Mouse (Mus musculus) skeletal muscle tissue, postnatal 0 days (tissue): ENCODE results near the gene Zfp488. TPM values are rescaled to one million over a fixed set of nuclear protein-coding genes. Genes with fewer than 3 reads are reported as not detected.

Source experiments
- polyA plus RNA-seq: library from polyadenylated mRNA; unstranded; fragments of >200 nt; fragmentation: Nextera tagmentation; extraction: Ambion mirVana; gene quantifications from 2 replicates; pipeline ENCODE4 v1.2.1, GENCODE M21; 2015

Gene Zfp488
- polyA plus RNA-seq: 0.03 and 0.05 TPM in 2 replicates

GRCm38 (mm10) chr14:33978604-33979059 is at the start of gene Zfp488:
Gene Zfp488, minus strand, starts transcription at chr14:33978764.

GRCm38 (mm10) chr14:34016381-34016780 is 37.8 kb upstream of the Zfp488 start, which contains the start of gene Gm5460:
Gene Gm5460, plus strand, starts transcription at chr14:34016758.

GRCm38 (mm10) chr14:34015063-34015462 is 36.5 kb upstream of the Zfp488 start, which contains the start of gene Gm30083:
Gene Gm30083, minus strand, starts transcription at chr14:34015182.

GRCm38 (mm10) chr14:33953761-33954160 is 24.8 kb downstream of the Zfp488 start, which contains the start of gene Rbp3:
Gene Rbp3, plus strand, starts transcription at chr14:33954003.

GRCm38 (mm10) chr14:33940739-33941138 is 37.8 kb downstream of the Zfp488 start, which contains the start of gene Gdf2:
Gene Gdf2, plus strand, starts transcription at chr14:33941039.

GRCm38 (mm10) chr14:33923168-33924070 is 55.1 kb downstream of the Zfp488 start, which contains the start of gene Gdf10:
Gene Gdf10, plus strand, starts transcription at chr14:33923587.

Other genes starting within 250 kb of the Zfp488 start
- 1.9 and 2.3 TPM in 2 replicates for gene Gdf10, start 55.2 kb downstream of the Zfp488 start, polyA plus RNA-seq
- gene Gdf2, start 37.7 kb downstream of the Zfp488 start, polyA plus RNA-seq: not detected in 2 replicates
- not detected in 2 replicates for gene Rbp3, start 24.8 kb downstream of the Zfp488 start, polyA plus RNA-seq
- gene Gm30083, start 36.4 kb upstream of the Zfp488 start, polyA plus RNA-seq: not detected in 2 replicates
- gene Gm5460, start 38.0 kb upstream of the Zfp488 start, polyA plus RNA-seq: 0.06 and 0.40 TPM in 2 replicates
- gene Antxrl, start 73.9 kb upstream of the Zfp488 start, polyA plus RNA-seq: not detected in 2 replicates
- gene Anxa8, start 107.2 kb upstream of the Zfp488 start, polyA plus RNA-seq: 2.4 and 17.8 TPM in 2 replicates
- gene A630023A22Rik, start 124.0 kb upstream of the Zfp488 start, polyA plus RNA-seq: not detected in 2 replicates
- gene Npy4r, start 173.7 kb upstream of the Zfp488 start, polyA plus RNA-seq: not detected in 2 replicates
- gene Gprin2, start 222.9 kb upstream of the Zfp488 start, polyA plus RNA-seq: 0.22 and 0.27 TPM in 2 replicates
- gene Syt15, start 240.8 kb upstream of the Zfp488 start, polyA plus RNA-seq: 0.71 and 0.97 TPM in 2 replicates